Mouse (Mus musculus): Measurements from ENCODE around the gene Zfp534.
"Not testable (repeated sequence)": the region's sequence is repeated elsewhere in the genome, so short reads cannot be mapped to it uniquely, and the experiment has no call there.

Zfp534 gene

GRCm38 (mm10) chr4:147702453-147702852 is at the start of gene Zfp534:
Gene Zfp534 (minus strand): TSS chr4:147702553.
- H3K9me3 ChIP-seq (ENCODE audit: low read length); H3K27me3 ChIP-seq (ENCODE audit: insufficient read depth, low read length); H3K4me1 ChIP-seq (replicated peaks; ENCODE audit: low read depth, low read length); H3K36me3 ChIP-seq (ENCODE audit: insufficient read depth, low read length): not testable (repeated sequence)
- H3K4me3 ChIP-seq (replicated peaks; ENCODE audit: low read length) = peak within 1 kb of the TSS; percentile 73

- H3K9me3 ChIP-seq (ENCODE audit: low read length) = peaks cover 22% of the 10 kb centered on the region
- H3K27me3 ChIP-seq (ENCODE audit: insufficient read depth, low read length); H3K4me1 ChIP-seq (replicated peaks; ENCODE audit: low read depth, low read length); H3K36me3 ChIP-seq (ENCODE audit: insufficient read depth, low read length); H3K4me3 ChIP-seq (replicated peaks; ENCODE audit: low read length): not testable (repeated sequence)
Observed at GRCm38 (mm10) chr4:147746255-147746654, 43.9 kb upstream of the Zfp534 start.

- peak overlapping the region; percentile 82 for H3K4me3 ChIP-seq (replicated peaks; ENCODE audit: low read length)
- not testable (repeated sequence) for H3K36me3 ChIP-seq (ENCODE audit: insufficient read depth, low read length); H3K27me3 ChIP-seq (ENCODE audit: insufficient read depth, low read length); H3K4me1 ChIP-seq (replicated peaks; ENCODE audit: low read depth, low read length)
- H3K9me3 ChIP-seq (ENCODE audit: low read length) = peaks cover 18% of the 10 kb centered on the region
Observed at GRCm38 (mm10) chr4:147738636-147739369, 36.5 kb upstream of the Zfp534 start.

- not testable (repeated sequence) for H3K4me1 ChIP-seq (replicated peaks; ENCODE audit: low read depth, low read length); H3K9me3 ChIP-seq (ENCODE audit: low read length); H3K4me3 ChIP-seq (replicated peaks; ENCODE audit: low read length); H3K27me3 ChIP-seq (ENCODE audit: insufficient read depth, low read length); H3K36me3 ChIP-seq (ENCODE audit: insufficient read depth, low read length)
Observed at GRCm38 (mm10) chr4:147655245-147655644, 47.1 kb downstream of the Zfp534 start.

GRCm38 (mm10) chr4:147647407-147647806 is 54.9 kb downstream of the Zfp534 start:
- not testable (repeated sequence) for H3K4me1 ChIP-seq (replicated peaks; ENCODE audit: low read depth, low read length); H3K27me3 ChIP-seq (ENCODE audit: insufficient read depth, low read length); H3K4me3 ChIP-seq (replicated peaks; ENCODE audit: low read length); H3K9me3 ChIP-seq (ENCODE audit: low read length); H3K36me3 ChIP-seq (ENCODE audit: insufficient read depth, low read length)

GRCm38 (mm10) chr4:147642413-147642812 is 59.9 kb downstream of the Zfp534 start, which contains the start of gene Zfp979:
Gene Zfp979 (minus strand): TSS chr4:147642513.
- H3K27me3 ChIP-seq (ENCODE audit: insufficient read depth, low read length); H3K9me3 ChIP-seq (ENCODE audit: low read length); H3K36me3 ChIP-seq (ENCODE audit: insufficient read depth, low read length); H3K4me1 ChIP-seq (replicated peaks; ENCODE audit: low read depth, low read length): not testable (repeated sequence)
- peak within 1 kb of the TSS; percentile 66 for H3K4me3 ChIP-seq (replicated peaks; ENCODE audit: low read length)

- not testable (repeated sequence) for H3K36me3 ChIP-seq (ENCODE audit: insufficient read depth, low read length); H3K9me3 ChIP-seq (ENCODE audit: low read length); H3K27me3 ChIP-seq (ENCODE audit: insufficient read depth, low read length); H3K4me1 ChIP-seq (replicated peaks; ENCODE audit: low read depth, low read length)
- peak overlapping the region; percentile 66 for H3K4me3 ChIP-seq (replicated peaks; ENCODE audit: low read length)
Observed at GRCm38 (mm10) chr4:147641932-147642331, 60.4 kb downstream of the Zfp534 start.

GRCm38 (mm10) chr4:147633818-147634262 is 68.5 kb downstream of the Zfp534 start:
- not testable (repeated sequence) for H3K4me3 ChIP-seq (replicated peaks; ENCODE audit: low read length); H3K4me1 ChIP-seq (replicated peaks; ENCODE audit: low read depth, low read length); H3K36me3 ChIP-seq (ENCODE audit: insufficient read depth, low read length); H3K27me3 ChIP-seq (ENCODE audit: insufficient read depth, low read length); H3K9me3 ChIP-seq (ENCODE audit: low read length)

Measured in E14TG2a.4 (cell line).